Mouse (Mus musculus): ENCODE data around the gene Abcc6.

DNA sequence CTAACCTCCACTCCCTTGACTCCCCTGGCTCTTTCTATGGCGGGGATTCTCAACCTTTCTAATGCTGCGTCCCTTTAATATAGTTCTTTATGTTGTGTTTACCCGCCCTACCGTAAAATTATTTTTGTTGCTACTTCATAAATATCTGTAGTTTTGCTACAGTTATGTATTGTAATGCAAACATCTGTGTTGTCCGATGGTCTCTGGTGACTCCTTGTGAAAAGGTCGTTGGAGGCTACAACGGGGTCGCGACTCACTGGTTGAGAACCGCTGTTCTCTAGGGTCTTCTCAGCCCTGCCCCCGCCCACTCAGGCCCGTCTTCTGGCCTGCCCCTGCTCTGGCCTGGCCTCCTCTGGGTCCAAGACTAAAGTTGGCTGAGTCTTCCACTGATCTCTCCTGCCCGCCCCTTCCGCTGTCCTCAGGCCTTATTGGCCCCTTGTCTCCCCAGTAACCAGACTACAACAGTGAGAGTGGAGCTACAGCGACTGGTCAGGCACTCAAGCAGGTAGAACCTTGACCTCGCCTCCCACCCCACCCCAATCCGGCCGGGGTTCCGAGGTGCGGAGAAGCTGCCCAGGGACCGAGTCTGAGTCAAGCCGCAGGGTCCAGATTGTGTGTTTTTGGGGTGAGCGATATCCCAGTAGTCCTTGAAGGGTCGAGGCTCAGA is 106.2 kb downstream of the Abcc6 start, which contains the start of gene Ccdc114:
- TF ChIP-seq CTCF (IDR thresholded peaks at IDR 0.05; ENCODE audit: low read depth, low read length) (no peak), GATA1 (IDR thresholded peaks at IDR 0.05; ENCODE audit: borderline replicate concordance, low read length) (no peak), GATA2 (IDR thresholded peaks at IDR 0.05; ENCODE audit: borderline replicate concordance, low read depth, low read length) (no peak)
